Mouse (Mus musculus): ENCODE results near the gene Lrrc17. TPM values are rescaled to one million over a fixed set of nuclear protein-coding genes. Genes with fewer than 3 reads are reported as not detected.
A peak's percentile ranks its signal among the peaks of the same experiment; 100 is the strongest.

Gene Lrrc17
- polyA plus RNA-seq, 1 experiment: 0.99 TPM

DNA sequence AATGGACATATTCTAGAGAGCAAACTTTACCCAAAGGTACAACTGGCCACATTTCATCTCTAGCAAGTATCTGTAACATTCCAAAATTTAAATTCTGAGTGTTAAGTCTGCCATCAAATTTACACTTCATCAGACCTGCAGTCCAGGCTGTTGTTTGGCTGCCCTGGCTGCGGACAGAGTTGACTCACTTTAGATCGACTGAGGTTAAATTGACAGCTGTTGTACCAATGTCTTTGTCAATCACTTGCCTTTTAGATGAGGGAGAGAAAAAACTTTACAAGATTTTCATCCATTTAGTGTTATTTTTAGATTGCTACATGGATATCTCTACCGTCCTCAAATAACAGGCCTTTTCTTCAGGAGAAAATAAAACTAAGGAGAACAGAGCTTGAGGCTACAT, 24.2 kb upstream of the Lrrc17 start:
- TF ChIP-seq POLR2A (IDR thresholded peaks at IDR 0.05; ENCODE audit: control insufficient read depth, low read depth, low read length) (no peak), CTCF (IDR thresholded peaks at IDR 0.05; ENCODE audit: control insufficient read depth, insufficient read depth, insufficient replicate concordance, low read depth, low read length) (no peak)
- Histone ChIP-seq H3K27ac (ENCODE audit: control insufficient read depth, insufficient read depth, low read depth, low read length) (no peak overlapping the region), H3K27me3 (ENCODE audit: control insufficient read depth, insufficient read depth, low read length) (no peaks in the 10 kb centered on the region), H3K36me3 (ENCODE audit: control insufficient read depth, insufficient read depth, low read length) (no peaks in the 10 kb centered on the region), H3K4me3 (ENCODE audit: control insufficient read depth, low read depth, low read length) (no peak overlapping the region), H3K4me1 (ENCODE audit: control insufficient read depth, insufficient read depth, low read length) (no peaks in the 10 kb centered on the region)

DNA sequence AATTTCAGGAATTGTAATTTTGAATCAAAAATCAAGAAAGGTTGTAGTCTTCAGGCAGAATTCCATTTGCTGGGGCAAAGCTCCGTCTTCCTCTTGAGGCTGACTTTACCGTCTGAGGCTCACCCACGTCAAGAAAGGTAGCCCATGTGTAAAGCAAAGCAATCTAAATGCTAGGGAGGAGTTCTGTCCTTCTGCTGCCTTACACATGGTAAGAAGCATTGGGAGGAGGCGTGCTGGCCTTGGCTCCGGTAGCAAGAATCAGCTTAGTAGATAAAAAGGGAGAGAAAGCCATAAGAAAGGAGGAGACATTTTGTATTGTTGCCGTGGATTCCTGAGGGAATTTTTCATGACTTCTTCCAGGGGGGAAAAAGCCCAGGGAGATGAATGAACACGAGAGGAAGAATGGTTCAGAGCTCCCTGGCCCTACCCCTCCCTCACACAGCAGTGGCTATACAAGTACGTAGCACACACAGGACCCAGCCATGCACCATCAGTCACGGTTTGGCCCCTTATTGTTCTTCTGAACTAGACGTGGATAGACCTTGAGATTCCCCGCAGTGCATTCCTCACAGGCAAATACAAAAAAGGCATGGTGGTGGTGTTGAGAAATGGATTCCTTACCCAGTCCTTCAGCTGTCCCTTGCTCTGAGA, 16.4 kb upstream of the Lrrc17 start:
- 0 out of 2 replicates have a peak overlapping the region, but pooled peaks have one; percentile 16 for H3K27ac ChIP-seq (ENCODE audit: control insufficient read depth, insufficient read depth, low read depth, low read length)
- H3K36me3 ChIP-seq (ENCODE audit: control insufficient read depth, insufficient read depth, low read length): no peaks in the 10 kb centered on the region
- TF ChIP-seq POLR2A (IDR thresholded peaks at IDR 0.05; ENCODE audit: control insufficient read depth, low read depth, low read length): no peak
- no peak for TF ChIP-seq CTCF (IDR thresholded peaks at IDR 0.05; ENCODE audit: control insufficient read depth, insufficient read depth, insufficient replicate concordance, low read depth, low read length)
- H3K4me1 ChIP-seq (ENCODE audit: control insufficient read depth, insufficient read depth, low read length): no peaks in the 10 kb centered on the region
- H3K27me3 ChIP-seq (ENCODE audit: control insufficient read depth, insufficient read depth, low read length): no peaks in the 10 kb centered on the region
- no peak overlapping the region for H3K4me3 ChIP-seq (ENCODE audit: control insufficient read depth, low read depth, low read length)

DNA sequence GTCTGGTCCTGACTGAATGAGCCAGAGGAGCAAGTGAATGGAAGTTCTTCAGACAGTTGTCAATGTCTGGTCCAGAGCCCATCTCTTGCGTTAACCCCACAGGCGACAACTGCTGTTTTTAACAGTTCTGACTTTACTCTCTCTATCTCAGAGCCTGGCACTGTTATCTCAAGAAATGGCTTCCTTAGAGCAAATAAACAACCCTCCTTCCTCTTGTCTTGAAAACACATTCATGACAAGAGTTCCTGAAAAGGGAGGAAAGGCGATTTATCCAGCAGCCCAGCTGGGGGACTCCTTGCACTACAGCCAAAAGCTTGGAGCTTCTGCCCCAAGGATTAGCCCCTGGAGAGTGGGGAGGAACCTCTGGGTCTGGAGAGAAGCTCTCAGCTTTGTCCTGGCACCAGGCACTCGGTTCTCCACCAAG, 15.9 kb upstream of the Lrrc17 start:
- Histone ChIP-seq H3K4me3 (ENCODE audit: control insufficient read depth, low read depth, low read length) (no peak overlapping the region), H3K27me3 (ENCODE audit: control insufficient read depth, insufficient read depth, low read length) (no peaks in the 10 kb centered on the region), H3K36me3 (ENCODE audit: control insufficient read depth, insufficient read depth, low read length) (no peaks in the 10 kb centered on the region), H3K27ac (ENCODE audit: control insufficient read depth, insufficient read depth, low read depth, low read length) (0 out of 2 replicates have a peak overlapping the region, but pooled peaks have one; percentile 16), H3K4me1 (ENCODE audit: control insufficient read depth, insufficient read depth, low read length) (no peaks in the 10 kb centered on the region)
- TF ChIP-seq POLR2A (IDR thresholded peaks at IDR 0.05; ENCODE audit: control insufficient read depth, low read depth, low read length) (no peak), CTCF (IDR thresholded peaks at IDR 0.05; ENCODE audit: control insufficient read depth, insufficient read depth, insufficient replicate concordance, low read depth, low read length) (no peak)

DNA sequence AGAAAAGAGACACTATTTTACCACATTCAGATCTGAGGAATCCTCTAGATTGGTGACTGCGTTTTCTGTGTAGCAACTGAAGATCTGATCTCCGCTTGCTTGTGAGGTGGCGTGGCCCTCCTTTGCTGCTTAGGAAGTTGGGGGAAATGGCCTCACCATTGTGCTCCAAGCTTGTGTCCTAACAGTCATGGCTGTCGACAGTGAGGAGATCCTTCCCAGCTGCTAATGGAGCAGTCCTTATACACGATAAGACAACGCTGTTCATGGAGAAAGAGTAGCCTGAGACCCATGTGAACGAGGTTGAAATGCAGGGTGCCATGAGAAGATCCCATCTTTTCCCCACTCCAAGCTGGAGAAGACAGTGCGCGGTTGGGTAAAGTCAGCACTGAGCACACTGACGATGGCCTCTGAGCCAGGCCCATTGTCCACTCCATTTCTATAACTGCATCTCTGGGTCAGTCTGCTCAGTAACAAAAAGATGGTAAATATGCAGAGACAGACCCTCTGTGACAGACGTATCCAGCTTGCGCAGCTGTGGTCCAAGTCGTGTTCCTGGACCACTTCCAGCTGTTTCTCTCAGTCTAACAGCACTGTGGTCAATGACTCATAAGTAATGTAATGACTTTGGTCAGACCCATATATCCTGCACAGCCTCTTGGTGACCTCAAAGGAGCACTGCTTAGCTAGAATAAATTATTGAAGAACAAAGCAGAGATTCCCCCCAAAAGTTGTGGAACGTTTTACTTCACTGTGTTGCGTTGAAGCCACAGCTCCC, 15.1 kb upstream of the Lrrc17 start:
- no peaks in the 10 kb centered on the region for H3K4me1 ChIP-seq (ENCODE audit: control insufficient read depth, insufficient read depth, low read length)
- no peak overlapping the region for H3K4me3 ChIP-seq (ENCODE audit: control insufficient read depth, low read depth, low read length)
- no peaks in the 10 kb centered on the region for H3K27me3 ChIP-seq (ENCODE audit: control insufficient read depth, insufficient read depth, low read length)
- no peaks in the 10 kb centered on the region for H3K36me3 ChIP-seq (ENCODE audit: control insufficient read depth, insufficient read depth, low read length)
- no peak overlapping the region for H3K27ac ChIP-seq (ENCODE audit: control insufficient read depth, insufficient read depth, low read depth, low read length)
- TF ChIP-seq POLR2A (IDR thresholded peaks at IDR 0.05; ENCODE audit: control insufficient read depth, low read depth, low read length): no peak
- TF ChIP-seq CTCF (IDR thresholded peaks at IDR 0.05; ENCODE audit: control insufficient read depth, insufficient read depth, insufficient replicate concordance, low read depth, low read length): no peak

DNA sequence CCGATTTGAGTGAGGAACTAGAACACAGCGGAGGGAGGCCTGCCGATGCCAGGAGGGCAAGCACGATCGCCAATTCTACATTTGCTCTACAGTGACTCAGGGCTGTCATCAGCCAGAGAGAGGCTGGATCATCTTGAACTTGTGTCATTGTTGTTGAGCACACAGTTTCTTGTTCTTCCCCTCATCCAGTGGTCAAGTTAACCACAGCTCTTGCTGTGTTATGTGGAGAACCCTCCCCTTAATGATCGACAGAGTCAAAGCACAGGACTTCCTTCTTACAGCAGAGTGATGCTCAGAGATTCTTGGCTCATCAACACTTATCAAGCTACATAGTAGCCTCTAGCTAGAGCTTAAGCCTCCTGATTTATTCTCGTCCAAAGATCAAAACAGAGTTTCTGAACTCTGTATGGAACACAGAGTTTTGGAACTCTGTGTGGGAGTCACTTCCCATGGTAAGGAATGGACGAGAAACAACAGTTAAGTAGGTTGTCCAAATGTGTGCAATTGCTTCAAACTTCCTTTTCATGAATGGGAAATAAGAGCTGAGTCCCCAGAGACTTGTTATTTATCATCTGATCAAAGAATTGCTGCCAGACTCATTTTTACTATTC, 14.1 kb upstream of the Lrrc17 start:
- TF ChIP-seq POLR2A (IDR thresholded peaks at IDR 0.05; ENCODE audit: control insufficient read depth, low read depth, low read length) (no peak), CTCF (IDR thresholded peaks at IDR 0.05; ENCODE audit: control insufficient read depth, insufficient read depth, insufficient replicate concordance, low read depth, low read length) (no peak)
- Histone ChIP-seq H3K4me3 (ENCODE audit: control insufficient read depth, low read depth, low read length) (no peak overlapping the region), H3K4me1 (ENCODE audit: control insufficient read depth, insufficient read depth, low read length) (no peaks in the 10 kb centered on the region), H3K36me3 (ENCODE audit: control insufficient read depth, insufficient read depth, low read length) (no peaks in the 10 kb centered on the region), H3K27me3 (ENCODE audit: control insufficient read depth, insufficient read depth, low read length) (no peaks in the 10 kb centered on the region), H3K27ac (ENCODE audit: control insufficient read depth, insufficient read depth, low read depth, low read length) (no peak overlapping the region)

DNA sequence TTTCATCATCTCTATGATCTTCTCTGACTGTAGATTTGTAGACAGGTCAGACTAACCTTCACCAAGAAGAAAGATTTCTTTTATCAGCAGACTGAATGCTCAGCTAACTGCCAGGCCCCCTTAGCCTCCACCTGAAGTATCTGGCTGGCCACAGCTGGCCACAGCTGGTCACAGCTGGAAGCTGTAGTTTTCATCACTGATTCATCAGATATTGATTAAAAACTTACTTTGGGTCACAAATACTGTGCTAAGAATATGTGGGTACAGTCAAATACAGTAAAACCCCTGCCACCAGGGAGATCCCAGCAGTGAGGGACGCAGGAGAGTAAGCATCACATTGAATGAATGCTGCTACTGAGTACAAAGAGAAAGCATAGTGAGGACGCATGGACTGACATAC, 11.2 kb upstream of the Lrrc17 start:
- H3K27me3 ChIP-seq (ENCODE audit: control insufficient read depth, insufficient read depth, low read length): no peaks in the 10 kb centered on the region
- TF ChIP-seq POLR2A (IDR thresholded peaks at IDR 0.05; ENCODE audit: control insufficient read depth, low read depth, low read length) (no peak), CTCF (IDR thresholded peaks at IDR 0.05; ENCODE audit: control insufficient read depth, insufficient read depth, insufficient replicate concordance, low read depth, low read length) (no peak)

DNA sequence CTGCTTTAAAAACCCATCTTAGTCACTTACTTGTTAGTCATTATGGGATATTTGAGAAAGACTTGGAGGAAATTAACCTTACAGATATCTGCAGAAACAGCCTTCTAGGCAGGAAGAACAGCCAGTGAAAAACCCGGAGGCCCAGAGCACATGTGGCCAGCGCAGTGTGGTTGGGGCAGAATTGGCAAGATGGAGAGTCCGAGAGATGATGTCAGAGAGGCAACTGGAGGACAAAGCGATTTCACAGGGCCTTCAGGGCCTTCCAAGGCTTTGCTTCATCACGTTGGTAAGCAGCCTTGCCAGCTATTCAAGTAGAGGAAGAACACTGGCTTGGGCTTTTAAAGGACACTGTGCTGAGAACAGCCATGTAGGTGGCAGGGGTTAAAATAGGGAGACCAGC, 10.4 kb upstream of the Lrrc17 start:
- Histone ChIP-seq H3K27ac (ENCODE audit: control insufficient read depth, insufficient read depth, low read depth, low read length) (no peak overlapping the region), H3K27me3 (ENCODE audit: control insufficient read depth, insufficient read depth, low read length) (no peaks in the 10 kb centered on the region)

More for the DNA sequence above, 11.2 kb upstream of the Lrrc17 start:
- H3K27ac ChIP-seq (ENCODE audit: control insufficient read depth, insufficient read depth, low read depth, low read length): no peak overlapping the region
- H3K36me3 ChIP-seq (ENCODE audit: control insufficient read depth, insufficient read depth, low read length): no peaks in the 10 kb centered on the region
- H3K4me3 ChIP-seq (ENCODE audit: control insufficient read depth, low read depth, low read length): no peak overlapping the region
- H3K4me1 ChIP-seq (ENCODE audit: control insufficient read depth, insufficient read depth, low read length): no peaks in the 10 kb centered on the region

More for the DNA sequence above, 10.4 kb upstream of the Lrrc17 start:
- H3K36me3 ChIP-seq (ENCODE audit: control insufficient read depth, insufficient read depth, low read length): no peaks in the 10 kb centered on the region
- no peak overlapping the region for H3K4me3 ChIP-seq (ENCODE audit: control insufficient read depth, low read depth, low read length)
- TF ChIP-seq CTCF (IDR thresholded peaks at IDR 0.05; ENCODE audit: control insufficient read depth, insufficient read depth, insufficient replicate concordance, low read depth, low read length) (no peak), POLR2A (IDR thresholded peaks at IDR 0.05; ENCODE audit: control insufficient read depth, low read depth, low read length) (no peak)
- no peaks in the 10 kb centered on the region for H3K4me1 ChIP-seq (ENCODE audit: control insufficient read depth, insufficient read depth, low read length)
